Mouse (Mus musculus) E14TG2a.4 (cell line): ENCODE measurements around the gene Per1.

Experiments used
- H3K27me3 ChIP-seq: 2 replicates; pipeline ENCODE4 v1.6.1; 2014; ENCODE audit warnings: low read length, control low read depth; ENCODE audit not compliant: insufficient read depth
- H3K36me3 ChIP-seq: 2 replicates; pipeline ENCODE4 v1.6.1; 2014; ENCODE audit warnings: low read length, control low read depth; ENCODE audit not compliant: insufficient read depth
- H3K4me1 ChIP-seq: replicated peaks from 2 replicates; pipeline ENCODE4 v1.6.1; 2014; ENCODE audit warnings: low read depth, low read length, control low read depth
- H3K4me3 ChIP-seq: replicated peaks from 2 replicates; pipeline ENCODE4 v1.5.1; 2014; ENCODE audit warnings: mild to moderate bottlenecking, low read length
- H3K9me3 ChIP-seq: 2 replicates; pipeline ENCODE4 v1.6.1; 2014; ENCODE audit warnings: low read length, control low read depth
- CTCF ChIP-seq: conservative IDR thresholded peaks from 2 replicates; pipeline ENCODE4 v1.5.1; 2014; ENCODE audit warnings: low read length
- NANOG ChIP-seq: IDR thresholded peaks from 2 replicates; pipeline ENCODE4 v1.6.1; 2014; ENCODE audit warnings: borderline replicate concordance, low read length, mixed read lengths
- POU5F1 ChIP-seq: IDR thresholded peaks from 2 replicates; pipeline ENCODE4 v1.6.1; 2014; ENCODE audit warnings: low read length, borderline replicate concordance

Per1 gene

DNA sequence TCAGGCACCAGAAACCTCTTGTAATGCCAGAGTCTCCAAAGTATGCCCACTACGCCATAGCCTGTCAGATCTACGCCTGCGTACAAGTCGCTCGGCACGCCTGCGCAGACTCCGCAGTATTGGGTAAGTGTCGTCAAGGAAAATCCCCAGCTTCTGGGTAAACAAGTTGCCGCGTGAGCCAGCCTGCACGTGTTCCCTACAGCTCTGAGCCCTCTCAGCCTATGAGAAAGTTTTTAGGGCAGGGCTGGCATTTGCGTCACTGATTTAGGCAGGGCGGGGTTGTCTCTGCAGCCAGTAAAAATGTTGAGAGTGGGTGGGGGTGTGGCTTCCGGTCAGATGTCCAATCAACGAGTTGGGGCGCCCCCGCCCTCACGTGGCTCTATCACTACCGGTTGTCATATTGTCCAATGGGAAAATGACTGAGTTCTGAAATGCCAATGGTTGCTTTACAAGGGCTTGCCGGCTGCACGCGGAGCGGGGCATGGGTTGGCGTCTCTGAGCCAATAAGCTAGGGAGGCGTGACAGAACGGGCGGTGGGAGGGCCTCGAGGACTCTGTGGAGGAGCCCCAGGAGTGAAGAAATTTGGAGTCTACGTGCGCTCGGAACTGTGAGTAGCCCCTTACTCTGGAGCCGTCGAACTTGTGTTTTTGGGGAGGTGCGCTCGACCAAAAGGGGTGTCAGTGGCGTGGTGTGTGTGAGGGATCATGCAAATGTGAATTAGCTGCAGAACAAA lies at the start of gene Per1:
Per1 (plus strand) TSS at position 521 of the 733 bp plus-strand sequence.
- TF ChIP-seq POU5F1, result no peak
- no peak for TF ChIP-seq CTCF
- no peak for TF ChIP-seq NANOG
- H3K4me3 ChIP-seq, result peak within 1 kb of the TSS; percentile 87
- no peaks in the 10 kb centered on the region for H3K27me3 ChIP-seq
- peaks cover 29% of the 10 kb centered on the region for H3K36me3 ChIP-seq
- no peaks in the 10 kb centered on the region for H3K9me3 ChIP-seq
- peaks cover 85% of the 10 kb centered on the region for H3K4me1 ChIP-seq

- Histone ChIP-seq H3K4me3 (peak within 1 kb of the TSS; percentile 96), H3K4me1 (peaks cover 41% of the 10 kb centered on the region), H3K36me3 (peaks cover 36% of the 10 kb centered on the region), H3K27me3 (no peaks in the 10 kb centered on the region), H3K9me3 (no peaks in the 10 kb centered on the region)
- TF ChIP-seq POU5F1 (no peak), CTCF (no peak), NANOG (no peak)
Measured at GRCm38 (mm10) chr11:69045531-69046394, 49.3 kb upstream of the Per1 start, which contains the start of gene Aurkb. Gene Aurkb (plus strand): TSS chr11:69045647.

GRCm38 (mm10) chr11:69046395-69046774 lies 48.6 kb upstream of the Per1 start:
- Histone ChIP-seq H3K4me1 (peaks cover 46% of the 10 kb centered on the region), H3K4me3 (peak overlapping the region; percentile 96), H3K9me3 (no peaks in the 10 kb centered on the region), H3K36me3 (peaks cover 42% of the 10 kb centered on the region), H3K27me3 (no peaks in the 10 kb centered on the region)
- TF ChIP-seq NANOG (no peak), POU5F1 (no peak), CTCF (no peak)

- peak overlapping the region; percentile 96 for H3K4me3 ChIP-seq
- H3K9me3 ChIP-seq, result no peaks in the 10 kb centered on the region
- no peak for TF ChIP-seq NANOG
- no peak for TF ChIP-seq CTCF
- no peak for TF ChIP-seq POU5F1
- peaks cover 47% of the 10 kb centered on the region for H3K4me1 ChIP-seq
- H3K36me3 ChIP-seq, result peaks cover 48% of the 10 kb centered on the region
- no peaks in the 10 kb centered on the region for H3K27me3 ChIP-seq
Measured at GRCm38 (mm10) chr11:69047592-69047991, 47.4 kb upstream of the Per1 start.

DNA sequence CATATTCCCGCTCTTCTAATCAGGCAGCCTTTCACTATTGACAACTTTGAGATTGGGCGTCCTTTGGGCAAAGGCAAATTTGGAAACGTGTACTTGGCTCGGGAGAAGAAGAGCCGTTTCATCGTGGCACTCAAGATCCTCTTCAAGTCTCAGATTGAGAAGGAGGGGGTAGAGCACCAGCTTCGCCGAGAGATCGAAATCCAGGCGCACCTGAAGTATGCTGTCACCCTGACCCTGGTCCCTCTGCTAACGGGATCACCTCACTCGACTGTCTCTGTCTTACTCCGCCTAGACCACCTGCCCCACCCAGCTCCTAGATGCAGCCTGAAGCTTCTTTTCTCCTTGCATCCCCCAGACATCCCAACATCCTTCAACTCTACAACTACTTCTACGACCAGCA lies 46.9 kb upstream of the Per1 start:
- TF ChIP-seq CTCF, result no peak
- no peak for TF ChIP-seq NANOG
- no peak for TF ChIP-seq POU5F1
- no peaks in the 10 kb centered on the region for H3K9me3 ChIP-seq
- H3K27me3 ChIP-seq, result no peaks in the 10 kb centered on the region
- peaks cover 48% of the 10 kb centered on the region for H3K36me3 ChIP-seq
- H3K4me3 ChIP-seq, result peak overlapping the region; percentile 96
- peaks cover 53% of the 10 kb centered on the region for H3K4me1 ChIP-seq

DNA sequence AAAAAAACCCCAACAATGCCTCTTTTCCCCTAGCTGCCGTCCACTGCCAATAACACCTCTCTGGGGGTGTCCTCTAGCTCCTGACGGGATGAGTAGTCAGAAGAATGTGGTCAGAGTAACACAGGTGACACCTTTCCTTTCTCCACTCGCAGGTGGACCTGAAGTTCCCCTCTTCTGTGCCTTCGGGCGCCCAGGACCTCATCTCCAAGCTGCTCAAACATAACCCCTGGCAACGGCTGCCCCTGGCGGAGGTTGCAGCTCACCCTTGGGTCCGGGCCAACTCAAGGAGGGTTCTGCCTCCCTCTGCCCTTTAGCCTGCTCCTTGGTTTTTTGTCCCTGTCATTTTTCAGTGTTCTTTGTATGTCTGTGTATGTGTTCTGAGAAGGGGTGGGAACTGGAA lies 44.3 kb upstream of the Per1 start:
- Histone ChIP-seq H3K9me3 (no peaks in the 10 kb centered on the region), H3K4me3 (no peak overlapping the region), H3K27me3 (no peaks in the 10 kb centered on the region), H3K36me3 (peaks cover 48% of the 10 kb centered on the region), H3K4me1 (peaks cover 68% of the 10 kb centered on the region)
- TF ChIP-seq NANOG, result no peak
- TF ChIP-seq CTCF, result no peak
- TF ChIP-seq POU5F1, result no peak

GRCm38 (mm10) chr11:69051771-69052170 lies 43.2 kb upstream of the Per1 start:
- Histone ChIP-seq H3K4me1 (peaks cover 62% of the 10 kb centered on the region), H3K4me3 (no peak overlapping the region), H3K27me3 (no peaks in the 10 kb centered on the region), H3K36me3 (peaks cover 48% of the 10 kb centered on the region), H3K9me3 (no peaks in the 10 kb centered on the region)
- TF ChIP-seq NANOG, result no peak
- no peak for TF ChIP-seq CTCF
- no peak for TF ChIP-seq POU5F1

DNA sequence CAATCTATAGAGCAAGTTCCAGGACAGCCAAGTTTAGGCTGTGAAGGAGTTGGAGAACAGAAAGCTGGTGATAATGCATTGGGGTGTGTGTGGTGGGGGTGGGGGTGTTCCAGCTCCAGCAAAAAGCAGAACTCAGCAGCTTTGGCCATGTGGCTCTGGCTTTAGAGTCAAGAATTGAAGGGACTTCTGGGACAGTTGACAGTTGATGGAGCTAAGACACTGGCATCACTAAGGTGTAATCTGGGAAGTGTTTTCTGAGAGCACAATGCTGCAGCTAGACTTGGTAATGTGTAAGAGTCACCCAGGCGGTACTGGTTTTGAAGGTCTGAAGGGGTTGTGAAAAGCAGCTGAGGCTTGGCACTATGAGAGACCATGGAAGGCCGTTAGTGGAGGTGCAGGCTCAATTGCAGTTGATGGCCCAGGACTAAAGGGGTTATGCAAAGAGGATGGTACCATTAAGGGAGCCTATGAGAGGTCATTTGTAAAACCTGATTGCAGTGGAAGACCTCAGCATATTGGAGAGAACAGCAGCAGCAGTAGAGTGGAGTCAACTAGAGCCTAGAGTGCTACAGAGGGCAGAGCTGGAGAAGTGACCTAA lies 42.1 kb upstream of the Per1 start:
- no peaks in the 10 kb centered on the region for H3K27me3 ChIP-seq
- TF ChIP-seq NANOG (no peak), CTCF (no peak), POU5F1 (no peak)
- H3K9me3 ChIP-seq, result no peaks in the 10 kb centered on the region
- H3K36me3 ChIP-seq, result peaks cover 41% of the 10 kb centered on the region
- H3K4me3 ChIP-seq, result no peak overlapping the region
- peaks cover 55% of the 10 kb centered on the region for H3K4me1 ChIP-seq
